In genomic region chr4:135875991-135876582, GRCm38 (mm10) we compare ENCODE assay signal across 8 mouse cellular contexts. TPM values are rescaled to one million over a fixed set of nuclear protein-coding genes. Genes with fewer than 3 reads are reported as not detected.
DNase-seq lines count a peak whose midpoint lies in the region; ATAC-seq lines count a peak whose summit lies in the region.

No protein-coding gene starts in this region.

- H3K4me2 ChIP-seq in intestine, embryonic 14.5 days (ENCODE audit: low read length): peak overlapping the region; percentile 50
- peak overlapping the region; percentile 92 for H3K4me2 ChIP-seq in liver, embryonic 15.5 days

- ATAC-seq in intestine, embryonic 14.5 days (replicated peaks; ENCODE audit: low FRiP score, low TSS enrichment, low read depth): no peak
- peak; percentile 7 for ATAC-seq in liver, embryonic 15.5 days (ENCODE audit: insufficient read depth)

- H3K36me3 ChIP-seq in intestine, embryonic 14.5 days (ENCODE audit: control insufficient read depth, insufficient read depth, low read length): peaks cover 16% of the 10 kb centered on the region
- peaks cover 17% of the 10 kb centered on the region for H3K36me3 ChIP-seq in liver, embryonic 15.5 days (replicated peaks)

- WGBS in intestine, embryonic 14.5 days: 5% methylated on average over 9 of the region's 9 CpGs
- 1% methylated on average over 9 of the region's 9 CpGs for WGBS in liver, embryonic 15.5 days (ENCODE audit: insufficient replicate concordance)

- peak overlapping the region; percentile 32; the same call in 1 of the 2 replicates for H3K9ac ChIP-seq in intestine, embryonic 14.5 days (ENCODE audit: low read length)
- H3K9ac ChIP-seq in liver, embryonic 15.5 days: peak overlapping the region; percentile 61

- peak overlapping the region; percentile 99 for H3K27ac ChIP-seq in brown adipose tissue, adult 24 weeks (replicated peaks; ENCODE audit: low read depth, low read length)
- peak overlapping the region; percentile 54 for H3K27ac ChIP-seq in intestine, embryonic 14.5 days (ENCODE audit: low read depth)
- H3K27ac ChIP-seq in liver, embryonic 15.5 days (replicated peaks): peak overlapping the region; percentile 97

- H3K4me3 ChIP-seq in brown adipose tissue, adult 24 weeks (ENCODE audit: insufficient read depth, low read depth, low read length): peak overlapping the region; percentile 25
- peak overlapping the region; percentile 10 for H3K4me3 ChIP-seq in intestine, embryonic 14.5 days (ENCODE audit: low read depth, low read length)
- H3K4me3 ChIP-seq in liver, embryonic 15.5 days (replicated peaks): peak overlapping the region; percentile 54

- H3K4me1 ChIP-seq in brown adipose tissue, adult 24 weeks (ENCODE audit: control insufficient read depth, insufficient read depth, insufficient read length, low read length): peaks cover 24% of the 10 kb centered on the region
- H3K4me1 ChIP-seq in intestine, embryonic 14.5 days (replicated peaks; ENCODE audit: control insufficient read depth, insufficient read depth, low read length): peaks cover 35% of the 10 kb centered on the region
- H3K4me1 ChIP-seq in liver, embryonic 15.5 days (replicated peaks): peaks cover 53% of the 10 kb centered on the region

- H3K9me3 ChIP-seq in intestine, embryonic 14.5 days (ENCODE audit: control insufficient read depth, low read length): no peaks in the 10 kb centered on the region
- no peaks in the 10 kb centered on the region for H3K9me3 ChIP-seq in liver, embryonic 15.5 days (replicated peaks)

- peak; percentile 47 for DNase-seq in cerebellum, adult 11-12 months
- no peak for DNase-seq in cerebellum, adult 9-10 months
- DNase-seq in gastrocnemius, postnatal 10 days: peak; percentile 63
- DNase-seq in intestine, embryonic 14.5 days (ENCODE audit: low spot score): no peak
- peak; percentile 56 for DNase-seq in neural tube, embryonic 10.5 days (ENCODE audit: extremely low spot score, low spot score)
- peak; percentile 53 for DNase-seq in thymus, postnatal 25 days

- H3K27me3 ChIP-seq in intestine, embryonic 14.5 days (replicated peaks; ENCODE audit: control insufficient read depth, insufficient read depth, low read length): no peaks in the 10 kb centered on the region
- no peaks in the 10 kb centered on the region for H3K27me3 ChIP-seq in liver, embryonic 15.5 days

RNA-seq across cellular contexts. Expression of gene Pnrc2, which starts 2.4 kb away (rescaled TPM):
- polyA plus RNA-seq in brown adipose tissue, adult 24 weeks (2012; ENCODE audit: insufficient read depth, insufficient read length, missing spikeins): 86.4 and 125 TPM in 2 replicates
- total RNA-seq in gastrocnemius, postnatal 10 days (2021): 10 to 100 TPM; 59.0 to 71.8 TPM
- polyA plus RNA-seq in intestine, embryonic 14.5 days (2014; fragmentation: Nextera tagmentation; extraction: Ambion mirVana): 167 and 175 TPM in 2 replicates
- polyA plus RNA-seq in liver, embryonic 15.5 days (2015; fragmentation: Nextera tagmentation; extraction: Ambion mirVana): 77.1 and 78.3 TPM in 2 replicates

RNA-seq across cellular contexts. Expression of gene Cnr2, which starts 19.1 kb away (rescaled TPM):
- polyA plus RNA-seq in brown adipose tissue, adult 24 weeks (2012; ENCODE audit: insufficient read depth, insufficient read length, missing spikeins): 0.55 and 0.58 TPM in 2 replicates
- under 1 TPM; 0.75 to 0.95 TPM for total RNA-seq in gastrocnemius, postnatal 10 days (2021)
- 0.24 and 0.44 TPM in 2 replicates for polyA plus RNA-seq in intestine, embryonic 14.5 days (2014; fragmentation: Nextera tagmentation; extraction: Ambion mirVana)
- polyA plus RNA-seq in liver, embryonic 15.5 days (2015; fragmentation: Nextera tagmentation; extraction: Ambion mirVana): 2.8 and 3.0 TPM in 2 replicates

RNA-seq across cellular contexts. Expression of gene Srsf10, which starts 20.5 kb away (rescaled TPM):
- 58.3 and 62.6 TPM in 2 replicates for polyA plus RNA-seq in brown adipose tissue, adult 24 weeks (2012; ENCODE audit: insufficient read depth, insufficient read length, missing spikeins)
- 10 to 100 TPM; 47.2 to 59.0 TPM for total RNA-seq in gastrocnemius, postnatal 10 days (2021)
- polyA plus RNA-seq in intestine, embryonic 14.5 days (2014; fragmentation: Nextera tagmentation; extraction: Ambion mirVana): 271 and 273 TPM in 2 replicates
- 87.2 and 90.0 TPM in 2 replicates for polyA plus RNA-seq in liver, embryonic 15.5 days (2015; fragmentation: Nextera tagmentation; extraction: Ambion mirVana)

RNA-seq across cellular contexts. Expression of gene Fuca1, which starts 44.4 kb away (rescaled TPM):
- 106 and 110 TPM in 2 replicates for polyA plus RNA-seq in brown adipose tissue, adult 24 weeks (2012; ENCODE audit: insufficient read depth, insufficient read length, missing spikeins)
- total RNA-seq in gastrocnemius, postnatal 10 days (2021): 10 to 100 TPM; 36.1 to 41.4 TPM
- 108 and 110 TPM in 2 replicates for polyA plus RNA-seq in intestine, embryonic 14.5 days (2014; fragmentation: Nextera tagmentation; extraction: Ambion mirVana)
- polyA plus RNA-seq in liver, embryonic 15.5 days (2015; fragmentation: Nextera tagmentation; extraction: Ambion mirVana): 24.0 and 29.4 TPM in 2 replicates

Comparison
In these comparisons a context has a peak if more than half of its experiments do, and no peak if none do; other contexts are left out.
1. DNase-seq: peak in cerebellum, adult 11-12 months (single experiment), gastrocnemius, postnatal 10 days (single experiment), neural tube, embryonic 10.5 days (single experiment) and thymus, postnatal 25 days (single experiment); none in cerebellum, adult 9-10 months (single experiment) and intestine, embryonic 14.5 days (single experiment).
2. Peak in every context shown above with its lines, with median percentiles within 50 percentile points of each other: H3K27ac ChIP-seq and H3K4me3 ChIP-seq.